Mouse (Mus musculus): ENCODE measurements around the gene Tnr. TPM values are rescaled to one million over a fixed set of nuclear protein-coding genes. Genes with fewer than 3 reads are reported as not detected.

Gene Tnr
- polyA plus RNA-seq, 1 experiment from 2014 or later = 7.4 TPM

DNA sequence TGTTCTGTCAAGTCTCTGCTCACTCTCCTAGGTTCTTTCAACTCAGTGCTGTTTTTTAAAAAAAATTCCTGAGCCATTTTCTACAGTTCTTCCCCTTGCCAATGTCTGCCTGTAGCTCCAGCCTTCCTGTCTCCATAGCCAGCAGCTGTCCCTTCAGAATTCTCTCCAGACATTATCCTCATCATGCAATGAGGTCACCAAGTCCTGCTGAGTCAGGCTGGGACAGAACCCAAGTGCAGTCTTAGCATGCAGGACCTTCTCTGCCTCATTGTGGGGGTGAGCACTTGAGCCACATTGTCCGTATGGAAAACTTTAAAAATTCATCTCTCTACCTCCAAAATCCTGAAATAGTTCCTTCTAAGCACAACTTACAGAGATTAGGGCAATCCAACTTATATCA lies 4.4 kb upstream of the Tnr start:
- no peak overlapping the region for H3K4me3 ChIP-seq (replicated peaks; ENCODE audit: low read length)
- H3K4me1 ChIP-seq (replicated peaks; ENCODE audit: control insufficient read depth, insufficient read depth, low read length) = 0 out of 2 replicates have a peak, but pooled peaks cover 2% of the 10 kb centered on the region
- no peak overlapping the region for H3K9ac ChIP-seq (replicated peaks; ENCODE audit: low read depth, low read length)
- no peak overlapping the region for H3K4me2 ChIP-seq (ENCODE audit: low read length)
- no peaks in the 10 kb centered on the region for H3K9me3 ChIP-seq (ENCODE audit: control insufficient read depth, low read length)
- H3K27ac ChIP-seq (ENCODE audit: low read length) = no peak overlapping the region
- H3K27me3 ChIP-seq (replicated peaks; ENCODE audit: control insufficient read depth, insufficient read depth, low read length) = no peaks in the 10 kb centered on the region
- ATAC-seq = no peak
- H3K36me3 ChIP-seq (ENCODE audit: control insufficient read depth, insufficient read depth) = no peaks in the 10 kb centered on the region
- WGBS = 66% methylated on average over 1 of the region's 1 CpGs

DNA sequence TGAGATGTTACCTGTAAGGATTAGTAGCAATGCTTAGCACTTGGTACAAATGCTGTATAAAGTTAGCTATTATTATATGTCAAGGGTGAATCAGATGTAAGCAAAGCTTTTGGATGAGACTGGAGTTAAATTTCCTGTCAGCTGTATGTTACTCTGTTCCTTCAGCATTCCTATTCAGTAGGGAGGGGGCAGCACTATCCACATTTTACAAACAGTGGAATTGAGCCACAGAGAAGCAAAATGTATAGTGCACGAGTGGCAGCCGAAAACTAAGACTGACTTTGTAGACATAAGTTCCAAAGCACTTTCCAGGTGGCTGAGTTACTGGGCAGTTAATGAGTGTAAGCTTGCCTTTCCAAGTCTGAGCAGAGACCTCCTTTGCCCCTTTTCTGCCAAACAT lies 500 bp upstream of the Tnr start:
- H3K9me3 ChIP-seq (ENCODE audit: control insufficient read depth, low read length) = no peaks in the 10 kb centered on the region
- 41% methylated on average over 2 of the region's 2 CpGs for WGBS
- H3K9ac ChIP-seq (replicated peaks; ENCODE audit: low read depth, low read length) = no peak overlapping the region
- H3K36me3 ChIP-seq (ENCODE audit: control insufficient read depth, insufficient read depth) = no peaks in the 10 kb centered on the region
- no peaks in the 10 kb centered on the region for H3K27me3 ChIP-seq (replicated peaks; ENCODE audit: control insufficient read depth, insufficient read depth, low read length)
- no peak overlapping the region for H3K4me3 ChIP-seq (replicated peaks; ENCODE audit: low read length)
- ATAC-seq = peak; percentile 32; the same call in 1 of the 2 replicates
- H3K27ac ChIP-seq (ENCODE audit: low read length) = no peak overlapping the region
- peaks cover 9% of the 10 kb centered on the region for H3K4me1 ChIP-seq (replicated peaks; ENCODE audit: control insufficient read depth, insufficient read depth, low read length)
- no peak overlapping the region for H3K4me2 ChIP-seq (ENCODE audit: low read length)

- under 1% methylated on average over 18 of the region's 18 CpGs for WGBS
Observed at GRCm38 (mm10) chr1:159524051-159524549, 531 bp downstream of the Tnr start.

GRCm38 (mm10) chr1:159532841-159533569 lies 9.4 kb downstream of the Tnr start:
- Histone ChIP-seq H3K4me2 (ENCODE audit: low read length) (no peak overlapping the region), H3K9ac (replicated peaks; ENCODE audit: low read depth, low read length) (no peak overlapping the region)
- ATAC-seq = no peak

More at GRCm38 (mm10) chr1:159524051-159524549, 531 bp downstream of the Tnr start:
- Histone ChIP-seq H3K9me3 (ENCODE audit: control insufficient read depth, low read length) (no peaks in the 10 kb centered on the region), H3K36me3 (ENCODE audit: control insufficient read depth, insufficient read depth) (no peaks in the 10 kb centered on the region), H3K4me2 (ENCODE audit: low read length) (peak overlapping the region; percentile 69), H3K4me3 (replicated peaks; ENCODE audit: low read length) (peak overlapping the region; percentile 56), H3K9ac (replicated peaks; ENCODE audit: low read depth, low read length) (peak overlapping the region; percentile 70), H3K4me1 (replicated peaks; ENCODE audit: control insufficient read depth, insufficient read depth, low read length) (peaks cover 9% of the 10 kb centered on the region), H3K27me3 (replicated peaks; ENCODE audit: control insufficient read depth, insufficient read depth, low read length) (no peaks in the 10 kb centered on the region), H3K27ac (ENCODE audit: low read length) (peak overlapping the region; percentile 74)
- ATAC-seq = peak; percentile 78

DNA sequence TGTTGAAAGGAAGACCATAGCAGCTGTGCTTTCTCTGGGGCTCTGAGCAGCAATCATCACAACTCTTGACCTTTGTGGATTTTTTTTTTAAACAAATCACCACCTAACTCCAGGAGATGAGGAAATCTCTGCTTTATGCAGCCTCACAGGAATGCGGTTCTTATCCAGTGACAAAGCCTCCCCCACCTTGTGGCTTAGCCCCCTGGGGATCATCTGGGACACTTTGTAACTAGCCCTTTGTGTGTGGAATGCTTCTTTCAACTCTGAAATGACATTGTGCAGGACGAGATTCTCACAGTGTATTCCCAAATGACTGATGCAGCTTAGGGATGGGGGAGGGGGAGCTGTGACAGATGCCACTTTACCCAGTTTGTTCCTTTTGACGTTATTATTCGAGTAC lies 12.0 kb downstream of the Tnr start:
- no peaks in the 10 kb centered on the region for H3K27me3 ChIP-seq (replicated peaks; ENCODE audit: control insufficient read depth, insufficient read depth, low read length)
- H3K4me1 ChIP-seq (replicated peaks; ENCODE audit: control insufficient read depth, insufficient read depth, low read length) = peaks cover 15% of the 10 kb centered on the region
- no peak overlapping the region for H3K4me3 ChIP-seq (replicated peaks; ENCODE audit: low read length)
- H3K9ac ChIP-seq (replicated peaks; ENCODE audit: low read depth, low read length) = no peak overlapping the region
- ATAC-seq = no peak
- H3K9me3 ChIP-seq (ENCODE audit: control insufficient read depth, low read length) = no peaks in the 10 kb centered on the region
- WGBS = 3% methylated on average over 4 of the region's 4 CpGs
- H3K36me3 ChIP-seq (ENCODE audit: control insufficient read depth, insufficient read depth) = no peaks in the 10 kb centered on the region
- no peak overlapping the region for H3K27ac ChIP-seq (ENCODE audit: low read length)
- no peak overlapping the region for H3K4me2 ChIP-seq (ENCODE audit: low read length)

More at GRCm38 (mm10) chr1:159532841-159533569, 9.4 kb downstream of the Tnr start:
- peaks cover 10% of the 10 kb centered on the region for H3K4me1 ChIP-seq (replicated peaks; ENCODE audit: control insufficient read depth, insufficient read depth, low read length)
- no peak overlapping the region for H3K27ac ChIP-seq (ENCODE audit: low read length)
- H3K9me3 ChIP-seq (ENCODE audit: control insufficient read depth, low read length) = no peaks in the 10 kb centered on the region
- no peaks in the 10 kb centered on the region for H3K36me3 ChIP-seq (ENCODE audit: control insufficient read depth, insufficient read depth)
- 38% methylated on average over 4 of the region's 4 CpGs for whole genome bisulfite sequencing
- no peak overlapping the region for H3K4me3 ChIP-seq (replicated peaks; ENCODE audit: low read length)
- no peaks in the 10 kb centered on the region for H3K27me3 ChIP-seq (replicated peaks; ENCODE audit: control insufficient read depth, insufficient read depth, low read length)

GRCm38 (mm10) chr1:159537541-159537940 lies 14.0 kb downstream of the Tnr start:
- no peaks in the 10 kb centered on the region for H3K9me3 ChIP-seq (ENCODE audit: control insufficient read depth, low read length)
- H3K36me3 ChIP-seq (ENCODE audit: control insufficient read depth, insufficient read depth) = no peaks in the 10 kb centered on the region
- H3K9ac ChIP-seq (replicated peaks; ENCODE audit: low read depth, low read length) = no peak overlapping the region
- no peak overlapping the region for H3K4me2 ChIP-seq (ENCODE audit: low read length)
- H3K4me1 ChIP-seq (replicated peaks; ENCODE audit: control insufficient read depth, insufficient read depth, low read length) = peaks cover 15% of the 10 kb centered on the region
- H3K27me3 ChIP-seq (replicated peaks; ENCODE audit: control insufficient read depth, insufficient read depth, low read length) = no peaks in the 10 kb centered on the region
- H3K27ac ChIP-seq (ENCODE audit: low read length) = no peak overlapping the region
- H3K4me3 ChIP-seq (replicated peaks; ENCODE audit: low read length) = no peak overlapping the region
- no peak for ATAC-seq

GRCm38 (mm10) chr1:159538076-159538475 lies 14.5 kb downstream of the Tnr start:
- ATAC-seq = 0 out of 2 replicates have a peak, but pooled peaks have one; percentile 38
- Histone ChIP-seq H3K9me3 (ENCODE audit: control insufficient read depth, low read length) (no peaks in the 10 kb centered on the region), H3K36me3 (ENCODE audit: control insufficient read depth, insufficient read depth) (no peaks in the 10 kb centered on the region), H3K4me1 (replicated peaks; ENCODE audit: control insufficient read depth, insufficient read depth, low read length) (0 out of 2 replicates have a peak, but pooled peaks cover 12% of the 10 kb centered on the region), H3K4me3 (replicated peaks; ENCODE audit: low read length) (no peak overlapping the region), H3K9ac (replicated peaks; ENCODE audit: low read depth, low read length) (no peak overlapping the region), H3K27ac (ENCODE audit: low read length) (no peak overlapping the region), H3K27me3 (replicated peaks; ENCODE audit: control insufficient read depth, insufficient read depth, low read length) (no peaks in the 10 kb centered on the region), H3K4me2 (ENCODE audit: low read length) (no peak overlapping the region)
- WGBS = 5% methylated on average over 7 of the region's 7 CpGs

GRCm38 (mm10) chr1:159545470-159546145 lies 22.0 kb downstream of the Tnr start:
- no peak overlapping the region for H3K27ac ChIP-seq (ENCODE audit: low read length)
- H3K9me3 ChIP-seq (ENCODE audit: control insufficient read depth, low read length) = no peaks in the 10 kb centered on the region
- H3K4me1 ChIP-seq (replicated peaks; ENCODE audit: control insufficient read depth, insufficient read depth, low read length) = peaks cover 5% of the 10 kb centered on the region
- ATAC-seq = peak; percentile 26
- H3K36me3 ChIP-seq (ENCODE audit: control insufficient read depth, insufficient read depth) = no peaks in the 10 kb centered on the region
- no peak overlapping the region for H3K9ac ChIP-seq (replicated peaks; ENCODE audit: low read depth, low read length)
- no peaks in the 10 kb centered on the region for H3K27me3 ChIP-seq (replicated peaks; ENCODE audit: control insufficient read depth, insufficient read depth, low read length)
- WGBS = 61% methylated on average over 9 of the region's 9 CpGs
- no peak overlapping the region for H3K4me2 ChIP-seq (ENCODE audit: low read length)
- H3K4me3 ChIP-seq (replicated peaks; ENCODE audit: low read length) = no peak overlapping the region

DNA sequence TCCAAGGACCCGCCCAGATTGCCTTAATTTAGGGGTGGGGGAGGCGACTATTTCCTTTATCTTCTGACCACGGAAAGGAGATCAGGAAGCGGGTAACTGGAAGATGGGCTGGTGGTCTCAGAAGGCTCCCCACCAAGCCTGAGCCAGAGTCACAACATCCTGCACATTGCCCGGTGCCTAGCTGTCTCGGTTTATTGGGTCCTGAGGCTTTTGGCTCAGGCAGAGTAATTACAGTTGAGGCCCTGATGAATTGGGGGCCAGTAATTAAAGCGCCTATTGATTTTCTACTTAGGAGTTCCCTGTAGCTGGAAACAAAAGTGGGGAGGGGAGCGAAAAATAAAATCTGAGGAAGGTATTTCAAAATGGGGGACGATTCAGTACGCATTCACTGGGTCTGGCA lies 27.5 kb downstream of the Tnr start:
- Histone ChIP-seq H3K27me3 (replicated peaks; ENCODE audit: control insufficient read depth, insufficient read depth, low read length) (no peaks in the 10 kb centered on the region), H3K27ac (ENCODE audit: low read length) (no peak overlapping the region; the same call in 1 of the 2 replicates), H3K9ac (replicated peaks; ENCODE audit: low read depth, low read length) (no peak overlapping the region), H3K4me1 (replicated peaks; ENCODE audit: control insufficient read depth, insufficient read depth, low read length) (peaks cover 21% of the 10 kb centered on the region), H3K4me2 (ENCODE audit: low read length) (no peak overlapping the region), H3K4me3 (replicated peaks; ENCODE audit: low read length) (no peak overlapping the region), H3K36me3 (ENCODE audit: control insufficient read depth, insufficient read depth) (no peaks in the 10 kb centered on the region), H3K9me3 (ENCODE audit: control insufficient read depth, low read length) (no peaks in the 10 kb centered on the region)
- 23% methylated on average over 10 of the region's 10 CpGs for whole genome bisulfite sequencing
- peak; percentile 35; the same call in 1 of the 2 replicates for ATAC-seq
